Mouse (Mus musculus): ENCODE data around the gene Tmem45b.
"Not testable (repeated sequence)": the region's sequence is repeated elsewhere in the genome, so short reads cannot be mapped to it uniquely, and the experiment has no call there.

Tmem45b gene

GRCm38 (mm10) chr9:31463692-31464474 is at the start of gene Tmem45b:
TSS of gene Tmem45b (minus strand) at chr9:31464462.
- no peak for DNase-seq (ENCODE audit: low spot score)

- DNase-seq (ENCODE audit: low spot score), result no peak
Observed at GRCm38 (mm10) chr9:31508189-31508588, 43.9 kb upstream of the Tmem45b start.

DNA sequence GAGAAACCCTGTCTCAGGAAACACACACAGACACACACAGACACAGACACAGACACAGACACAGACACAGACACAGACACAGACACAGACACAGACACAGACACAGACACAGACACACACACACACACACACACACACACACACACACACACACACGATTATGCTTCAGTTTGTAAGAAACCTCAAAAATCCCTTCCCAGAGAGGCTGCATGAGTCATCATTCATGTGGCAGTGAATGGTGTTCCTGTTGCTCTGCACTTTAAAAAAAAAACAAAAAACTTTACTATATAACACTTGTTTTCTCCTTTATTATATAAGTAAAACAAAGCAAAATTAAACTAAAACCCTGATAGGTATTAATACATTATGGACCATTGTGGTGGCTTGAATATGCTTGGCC is 37.0 kb upstream of the Tmem45b start:
- DNase-seq (ENCODE audit: low spot score), result not testable (repeated sequence)

GRCm38 (mm10) chr9:31463190-31463589 is 1.1 kb downstream of the Tmem45b start:
- no peak for DNase-seq (ENCODE audit: low spot score)

DNA sequence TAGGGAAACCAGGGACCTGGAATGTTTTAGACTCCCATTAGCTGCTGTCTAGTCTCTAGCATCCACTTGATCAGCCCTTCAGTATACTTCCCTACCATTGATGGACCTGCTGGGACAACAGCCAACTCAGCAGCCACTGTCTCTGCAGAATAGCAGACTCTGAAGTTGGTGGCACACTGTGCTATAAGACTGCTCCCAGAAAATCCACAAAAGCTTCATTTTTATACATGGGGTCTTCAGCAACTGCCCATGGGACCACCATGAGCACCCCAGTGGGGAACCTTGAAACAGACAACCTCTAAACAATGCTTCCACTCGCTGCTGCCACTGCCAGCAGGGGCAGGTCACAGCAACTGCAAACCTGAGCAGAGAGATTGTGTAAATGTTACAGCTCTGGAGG is 9.9 kb downstream of the Tmem45b start:
- no peak for DNase-seq (ENCODE audit: low spot score)

DNA sequence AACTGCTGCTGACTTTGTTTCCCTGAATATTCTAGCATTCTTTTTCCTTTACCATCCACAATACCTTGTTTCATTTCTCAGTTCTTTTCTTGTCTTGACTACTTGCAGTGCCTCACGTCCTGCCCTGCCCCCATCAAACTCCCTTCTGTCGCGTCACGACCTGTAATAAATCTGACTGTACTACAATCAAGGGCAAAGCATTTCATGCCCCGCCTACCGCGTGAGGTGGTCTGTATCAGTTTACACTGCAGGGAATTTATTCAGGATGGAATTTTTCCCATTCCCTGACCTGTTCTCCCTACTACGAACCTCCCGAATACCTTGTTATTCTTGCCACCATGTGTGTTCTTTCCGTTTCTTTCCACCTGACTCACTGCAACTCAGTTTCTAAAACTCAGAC is 12.1 kb downstream of the Tmem45b start:
- no peak for DNase-seq (ENCODE audit: low spot score)

DNA sequence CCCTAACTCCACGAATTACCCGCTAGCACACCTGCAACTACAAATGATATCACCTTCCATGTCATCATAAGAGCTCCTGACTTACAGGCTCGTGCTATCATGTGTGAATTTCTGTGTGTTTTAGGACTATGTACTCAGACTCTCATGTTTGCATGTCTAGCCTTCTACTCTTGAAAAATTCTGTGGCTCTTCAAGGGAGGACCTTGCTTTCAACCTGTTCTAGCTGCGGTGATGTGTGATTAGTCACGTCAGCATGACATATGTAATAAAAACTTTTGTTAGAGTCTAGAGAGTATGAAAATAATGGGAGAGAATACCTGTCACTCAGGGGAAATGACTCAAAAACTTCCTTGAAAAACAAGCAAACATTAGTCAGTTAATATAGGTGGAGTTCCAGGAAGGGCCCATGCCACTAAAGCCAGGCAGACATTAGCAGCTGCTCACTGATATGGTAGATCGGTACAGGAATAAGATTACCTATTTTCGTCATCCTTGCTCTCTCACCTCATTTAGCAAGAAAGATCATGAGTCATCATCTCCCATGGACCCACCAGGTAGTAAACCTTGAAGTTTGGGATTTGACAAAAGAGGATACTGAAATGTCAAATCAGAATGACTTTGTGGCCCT is 15.0 kb downstream of the Tmem45b start:
- no peak for DNase-seq (ENCODE audit: low spot score)

- DNase-seq (ENCODE audit: low spot score), result no peak
Observed at GRCm38 (mm10) chr9:31444236-31444635, 20.0 kb downstream of the Tmem45b start.

DNA sequence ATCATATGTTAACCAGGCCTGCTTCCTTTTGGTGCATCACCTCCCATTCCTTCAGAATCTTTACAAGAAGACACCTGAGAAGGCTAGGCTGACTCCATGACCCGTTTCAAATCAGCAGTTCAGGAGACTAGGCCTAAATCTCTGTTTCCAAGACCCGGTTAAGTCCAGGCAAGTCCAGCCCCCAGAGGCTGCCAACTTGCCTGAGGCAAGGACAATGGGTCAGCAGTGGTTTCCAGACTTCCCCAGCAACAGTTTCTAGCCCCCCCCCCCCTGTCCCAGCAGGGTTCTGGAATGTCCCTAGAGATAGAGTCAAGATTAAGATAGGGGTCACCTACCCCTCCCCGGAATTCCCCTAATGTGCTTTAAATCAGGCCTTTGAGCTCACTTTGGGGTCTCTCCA is 22.8 kb downstream of the Tmem45b start:
- DNase-seq (ENCODE audit: low spot score), result no peak

DNA sequence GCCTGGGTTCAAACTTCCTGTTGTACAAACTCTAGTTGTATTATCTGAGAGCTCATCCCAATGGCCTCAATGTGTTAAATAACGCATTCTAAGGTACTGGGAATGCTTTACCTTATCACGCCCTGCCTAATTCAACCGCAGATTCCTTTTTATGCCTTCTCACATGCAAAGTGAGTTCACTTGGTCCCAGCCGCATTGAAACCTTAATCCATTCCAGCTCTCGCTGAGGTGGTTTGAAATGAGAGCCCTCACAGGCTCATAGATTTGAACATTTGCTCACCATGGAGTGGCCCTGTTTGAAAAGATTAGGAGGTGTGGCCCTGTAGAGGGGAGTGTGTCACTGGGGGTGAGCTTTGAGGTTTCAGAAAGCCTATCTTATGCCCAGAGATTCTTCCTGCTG is 23.9 kb downstream of the Tmem45b start:
- DNase-seq (ENCODE audit: low spot score), result no peak

- DNase-seq (ENCODE audit: low spot score), result no peak
Observed at GRCm38 (mm10) chr9:31439341-31439740, 24.9 kb downstream of the Tmem45b start.

GRCm38 (mm10) chr9:31438834-31439233 is 25.4 kb downstream of the Tmem45b start:
- no peak for DNase-seq (ENCODE audit: low spot score)

- no peak for DNase-seq (ENCODE audit: low spot score)
Observed at GRCm38 (mm10) chr9:31437861-31438260, 26.4 kb downstream of the Tmem45b start.

GRCm38 (mm10) chr9:31435415-31435814 is 28.8 kb downstream of the Tmem45b start:
- no peak for DNase-seq (ENCODE audit: low spot score)

DNA sequence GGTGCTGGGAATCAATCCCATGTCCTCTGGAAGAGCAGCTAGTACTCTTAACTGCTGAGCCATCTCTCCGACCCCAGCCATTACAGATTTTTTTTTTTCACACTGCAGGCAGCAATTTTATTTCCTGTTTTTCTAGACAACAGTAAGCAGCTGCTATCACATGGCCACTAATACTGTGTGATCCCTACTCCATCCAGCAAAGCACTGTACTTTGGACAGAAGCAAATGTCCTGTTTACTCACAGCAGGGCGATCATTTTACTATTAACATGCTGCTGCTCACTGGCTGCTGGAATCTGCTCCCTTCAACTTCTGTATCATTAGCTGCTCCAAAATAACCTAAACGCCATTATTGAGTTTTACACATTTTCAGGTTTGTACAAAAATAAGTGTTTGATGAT is 30.8 kb downstream of the Tmem45b start:
- no peak for DNase-seq (ENCODE audit: low spot score)

- DNase-seq (ENCODE audit: low spot score), result no peak
Observed at GRCm38 (mm10) chr9:31432336-31432975, 31.8 kb downstream of the Tmem45b start.

DNA sequence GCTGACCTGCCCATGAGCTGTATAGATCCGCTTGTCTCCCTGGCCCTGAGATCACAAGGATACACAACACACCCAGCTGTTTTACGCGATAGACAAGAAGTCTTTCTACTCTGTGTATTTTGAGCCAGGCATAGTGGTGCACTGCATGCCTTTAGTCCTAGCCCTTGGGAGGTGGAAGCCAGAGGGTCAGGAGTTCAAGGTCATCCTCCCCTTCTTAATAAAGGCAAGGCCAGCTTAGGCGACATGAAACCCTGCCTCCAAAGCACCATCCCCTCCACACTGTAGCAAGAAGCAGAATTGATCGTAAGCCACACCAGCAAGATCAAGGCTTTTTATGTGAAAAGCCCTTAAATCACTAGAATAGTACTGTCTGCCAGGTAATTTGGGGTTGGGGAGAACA is 32.5 kb downstream of the Tmem45b start:
- DNase-seq (ENCODE audit: low spot score), result no peak

DNA sequence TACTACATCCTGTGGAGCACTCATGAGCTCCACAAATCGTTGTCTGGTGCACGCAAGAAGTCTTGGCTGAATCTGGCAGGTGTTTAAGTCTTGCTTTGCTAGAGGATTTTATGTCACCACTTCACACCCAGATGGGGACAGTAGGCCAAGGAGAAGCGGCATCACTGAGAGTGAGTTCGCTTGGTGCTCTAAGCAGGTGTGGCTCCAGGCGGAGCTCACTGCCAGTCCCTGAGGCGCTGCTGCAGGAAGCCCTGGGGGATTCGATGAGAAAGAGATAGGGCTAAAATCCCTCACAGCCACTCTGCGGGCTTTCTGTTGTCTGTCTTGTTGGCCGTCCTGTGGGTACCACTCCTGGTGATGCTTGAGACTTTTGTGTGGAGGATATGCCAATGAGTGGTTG is 34.3 kb downstream of the Tmem45b start:
- DNase-seq (ENCODE audit: low spot score), result no peak

GRCm38 (mm10) chr9:31428971-31429370 is 35.3 kb downstream of the Tmem45b start:
- DNase-seq (ENCODE audit: low spot score), result no peak

DNA sequence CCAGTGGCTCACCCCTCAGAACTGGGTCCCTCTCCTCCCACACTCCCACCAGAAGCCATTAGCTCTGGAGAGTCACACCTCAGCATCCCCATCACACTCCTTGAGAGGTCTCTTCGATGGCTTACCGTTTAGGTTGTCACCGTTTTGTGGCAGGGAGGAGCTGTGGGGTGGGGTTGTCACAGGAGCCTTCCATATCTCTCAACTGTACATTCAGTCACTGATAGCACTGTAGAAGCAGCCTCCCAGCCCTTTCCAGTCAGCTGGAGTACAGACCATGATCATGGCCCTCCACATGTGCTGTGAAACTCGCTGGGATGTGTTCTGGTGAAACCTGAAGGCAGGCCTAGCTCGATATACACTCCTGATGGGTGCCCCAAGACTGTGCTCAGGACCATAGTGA is 42.1 kb downstream of the Tmem45b start:
- DNase-seq (ENCODE audit: low spot score), result no peak

DNA sequence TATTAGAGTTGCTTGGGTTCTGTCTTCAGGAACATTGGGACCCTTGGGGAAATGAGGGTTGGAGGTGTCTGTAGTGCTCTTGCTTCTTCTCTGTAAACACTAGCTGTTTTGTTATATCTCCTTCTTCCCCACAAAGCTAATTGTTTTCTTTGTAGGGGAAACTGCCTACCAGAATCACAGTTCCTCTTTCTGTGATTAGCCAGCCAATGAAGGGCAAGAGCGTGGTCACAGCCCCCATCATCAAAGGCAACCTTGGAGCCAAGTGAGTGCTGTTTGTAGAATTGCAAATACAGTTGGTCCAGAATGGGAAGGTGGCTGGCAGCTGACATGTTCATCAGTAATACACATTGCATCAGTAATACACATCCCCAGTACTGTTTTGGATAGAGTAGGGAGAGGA is 45.4 kb downstream of the Tmem45b start:
- no peak for DNase-seq (ENCODE audit: low spot score)

DNA sequence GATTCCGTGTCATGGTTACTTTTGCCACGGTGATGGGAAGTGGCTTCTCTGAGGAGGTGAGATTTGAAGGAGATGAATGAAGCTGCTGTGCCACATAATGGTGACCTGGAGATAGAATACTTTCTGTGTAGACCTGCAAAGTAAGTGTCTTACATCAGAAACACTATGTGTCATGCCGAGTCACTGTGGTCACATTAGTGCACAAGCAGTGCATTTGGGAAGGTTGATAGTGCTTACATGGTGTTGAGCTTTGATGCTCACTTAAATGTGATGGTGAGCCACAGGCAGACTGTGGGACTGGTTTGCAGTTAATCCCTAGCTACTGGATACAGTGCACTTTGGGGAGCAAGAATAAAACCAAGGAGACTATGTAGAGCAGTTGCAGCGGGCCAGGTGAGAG is 52.1 kb downstream of the Tmem45b start:
- no peak for DNase-seq (ENCODE audit: low spot score)

DNA sequence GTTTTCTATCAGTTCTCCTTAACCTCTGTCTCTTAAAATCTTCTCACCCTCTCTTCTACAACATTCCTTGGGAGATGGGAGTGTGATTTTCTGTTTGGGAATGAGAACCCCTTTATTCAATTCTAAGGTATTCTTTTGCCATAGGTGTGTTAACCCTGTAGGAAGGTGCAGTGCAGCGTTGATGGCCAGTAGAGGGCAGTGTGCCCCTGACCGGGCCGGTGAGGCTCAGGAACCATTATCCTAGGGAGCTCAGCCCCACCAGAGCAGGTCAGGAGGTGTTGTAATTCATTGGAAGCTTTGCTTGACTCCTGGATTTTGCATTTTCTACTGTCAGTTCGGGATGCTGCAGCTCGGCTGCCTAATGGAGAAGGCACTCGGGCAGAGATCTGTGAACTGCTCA is 59.0 kb downstream of the Tmem45b start:
- no peak for DNase-seq (ENCODE audit: low spot score)

All from T-cell, adult 2 months (primary cell).